Mouse (Mus musculus) intestine, embryonic 14.5 days (tissue): ENCODE measurements around the gene Serpinb9d. TPM values are rescaled to one million over a fixed set of nuclear protein-coding genes. Genes with fewer than 3 reads are reported as not detected.
"Not testable (repeated sequence)": the region's sequence is repeated elsewhere in the genome, so short reads cannot be mapped to it uniquely, and the experiment has no call there.

ENCODE experiments used
- ATAC-seq: fragments of 200-750 bp; cut with Nextera tagmentation; replicated peaks from 2 replicates; pipeline ENCODE4 v1.8.0; 2017; ENCODE audit warnings: low read depth, moderate number of reproducible peaks, moderate TSS enrichment, moderate library complexity; ENCODE audit not compliant: low FRiP score, low TSS enrichment
- DNase-seq: peaks from one replicate; pipeline ENCODE4 v3.0.0-alpha.2; 2018; ENCODE audit warnings: low spot score
- H3K27ac ChIP-seq: fragments of 300-500 bp; sonication (generic); 2 replicates; pipeline ENCODE4 v1.5.1; 2014; ENCODE audit warnings: low read depth, mild to moderate bottlenecking, control low read depth
- H3K27me3 ChIP-seq: fragments of 300-500 bp; sonication (generic); replicated peaks from 2 replicates; pipeline ENCODE4 v1.6.1; 2014; ENCODE audit warnings: low read length, control low read depth; ENCODE audit not compliant: control insufficient read depth, insufficient read depth
- H3K36me3 ChIP-seq: fragments of 300-500 bp; sonication (generic); 2 replicates; pipeline ENCODE4 v1.6.1; 2014; ENCODE audit warnings: low read length, control low read depth; ENCODE audit not compliant: control insufficient read depth, insufficient read depth
- H3K4me1 ChIP-seq: fragments of 300-500 bp; sonication (generic); replicated peaks from 2 replicates; pipeline ENCODE4 v1.6.1; 2014; ENCODE audit warnings: low read length, control low read depth, mixed read lengths; ENCODE audit not compliant: control insufficient read depth, insufficient read depth
- H3K4me2 ChIP-seq: fragments of 300-500 bp; sonication (generic); 2 replicates; pipeline ENCODE4 v1.6.1; 2014; ENCODE audit warnings: low read length
- H3K4me3 ChIP-seq: fragments of 300-500 bp; sonication (generic); 2 replicates; pipeline ENCODE4 v1.5.1; 2014; ENCODE audit warnings: low read depth, low read length, control low read depth, mixed read lengths
- H3K9ac ChIP-seq: fragments of 300-500 bp; sonication (generic); 2 replicates; pipeline ENCODE4 v1.6.1; 2014; ENCODE audit warnings: mild to moderate bottlenecking, low read length
- H3K9me3 ChIP-seq: fragments of 300-500 bp; sonication (generic); 2 replicates; pipeline ENCODE4 v1.6.1; 2016; ENCODE audit warnings: low read length, control low read depth; ENCODE audit not compliant: control insufficient read depth
- WGBS: fragments of 180-500 bp; shearing (Covaris S2); extraction: QIAGEN DNeasy Blood & Tissue Kit; methylation state at CpG from one replicate; pipeline ENCODE4 v1.1.7; 2014; 5-methylcytosine and 5-hydroxymethylcytosine counted together
- polyA plus RNA-seq: library from polyadenylated mRNA; unstranded; fragments of >200 nt; fragmentation: Nextera tagmentation; extraction: Ambion mirVana; gene quantifications from 2 replicates; pipeline ENCODE4 v1.2.1, GENCODE M21; 2014

Serpinb9d gene
- polyA plus RNA-seq: not detected in 2 replicates

DNA sequence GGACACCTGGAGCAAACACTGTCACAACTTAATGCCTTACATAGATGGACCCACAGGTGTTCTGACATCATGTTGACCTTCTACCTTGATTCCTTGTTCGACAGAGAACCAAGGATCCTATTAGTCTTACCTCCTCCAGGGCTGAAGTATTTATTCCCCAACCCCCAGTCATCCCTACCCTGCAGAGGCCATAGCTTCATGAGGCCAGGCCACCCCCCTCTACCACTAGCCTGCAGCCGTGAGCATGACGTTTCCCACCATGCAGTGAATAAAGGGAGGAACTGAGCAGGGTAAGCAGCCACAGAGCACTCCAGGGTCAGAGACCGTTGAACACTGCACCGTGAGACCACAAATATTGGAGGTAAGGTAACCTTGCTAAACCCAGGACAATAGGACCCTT is at the start of gene Serpinb9d:
TSS of gene Serpinb9d (plus strand) at position 301 of the 400 bp plus-strand sequence.
- ATAC-seq (no peak), DNase-seq (no peak)
- Histone ChIP-seq H3K4me3 (no peak within 1 kb of the TSS), H3K9ac (no peak within 1 kb of the TSS), H3K27me3 (no peaks in the 10 kb centered on the region), H3K27ac (no peak within 1 kb of the TSS), H3K9me3 (no peaks in the 10 kb centered on the region), H3K4me1 (no peaks in the 10 kb centered on the region), H3K36me3 (no peaks in the 10 kb centered on the region), H3K4me2 (no peak within 1 kb of the TSS)
- 84% methylated on average over 5 of the region's 5 CpGs for WGBS

DNA sequence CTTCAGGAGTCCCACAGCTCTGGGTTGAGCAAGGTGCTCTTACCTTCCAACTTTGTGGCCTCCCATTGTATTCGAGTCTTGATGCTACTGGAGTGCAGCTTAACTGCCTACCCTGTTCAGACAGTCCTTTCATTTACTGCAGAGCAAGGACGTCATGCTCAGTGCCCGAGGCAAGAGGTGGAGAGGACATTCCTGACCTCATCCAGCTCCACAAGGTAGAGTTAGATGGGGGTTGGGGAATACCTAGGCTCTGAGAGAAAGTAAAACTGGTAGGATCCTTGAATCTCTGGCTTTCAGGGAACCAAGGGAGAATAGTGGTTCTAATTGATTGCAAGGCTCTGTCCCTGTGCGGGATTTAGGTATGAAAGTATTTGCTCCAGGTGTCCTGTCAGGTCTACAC is 33.1 kb upstream of the Serpinb9d start, which contains the start of gene Serpinb9c:
TSS of gene Serpinb9c (minus strand) at position 101 of the 400 bp plus-strand sequence.
- Histone ChIP-seq H3K27ac (no peak within 1 kb of the TSS), H3K4me1 (no peaks in the 10 kb centered on the region), H3K4me3 (no peak within 1 kb of the TSS), H3K36me3 (no peaks in the 10 kb centered on the region), H3K9me3 (no peaks in the 10 kb centered on the region), H3K9ac (no peak within 1 kb of the TSS), H3K27me3 (no peaks in the 10 kb centered on the region), H3K4me2 (no peak within 1 kb of the TSS)
- ATAC-seq: no peak
- DNase-seq: no peak
- WGBS: 81% methylated on average over 4 of the region's 4 CpGs

DNA sequence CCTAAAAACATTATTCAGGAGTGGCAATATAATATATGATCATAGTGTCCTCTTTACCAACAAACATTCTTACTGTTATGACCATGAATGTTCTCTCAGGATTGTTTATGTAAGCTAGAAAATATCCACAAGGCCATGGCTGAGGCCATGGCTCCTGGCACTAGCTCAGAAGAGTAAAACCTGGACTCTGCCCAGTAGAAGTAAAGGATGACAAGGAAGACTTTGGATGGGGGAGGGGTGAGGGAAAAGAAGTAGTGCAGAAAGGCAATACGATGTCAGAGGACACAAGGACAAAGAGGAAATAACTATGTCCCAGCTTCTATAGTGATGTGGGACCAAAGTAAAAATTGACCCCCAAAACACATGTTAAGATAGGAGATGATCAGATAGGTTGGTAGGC is 2.3 kb upstream of the Serpinb9d start:
- not testable (repeated sequence) for ATAC-seq, H3K4me2 ChIP-seq, H3K4me1 ChIP-seq, H3K9ac ChIP-seq, H3K9me3 ChIP-seq, DNase-seq, H3K27me3 ChIP-seq, H3K4me3 ChIP-seq, H3K36me3 ChIP-seq, H3K27ac ChIP-seq
- WGBS: 89% methylated on average over 1 of the region's 1 CpGs

DNA sequence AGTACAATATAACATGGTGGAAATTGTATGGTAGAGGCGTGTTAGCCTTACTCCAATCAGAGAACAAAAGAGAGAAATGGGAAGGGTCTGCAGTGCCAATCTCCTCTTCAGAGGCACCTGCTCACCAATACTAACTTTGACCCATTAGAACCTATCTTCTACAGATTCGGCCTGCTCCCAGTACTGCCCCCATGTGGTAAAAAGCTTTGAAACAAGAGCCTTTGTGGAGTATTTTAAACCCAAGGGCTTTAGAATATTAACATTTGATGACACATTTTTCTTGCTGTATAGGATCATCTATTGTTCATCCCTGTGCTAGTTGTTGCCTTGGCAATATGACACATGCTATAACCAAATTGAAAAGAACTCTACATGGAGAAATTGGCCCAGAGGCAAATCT is 7.0 kb downstream of the Serpinb9d start:
- no peak overlapping the region for H3K27ac ChIP-seq
- no peaks in the 10 kb centered on the region for H3K4me1 ChIP-seq
- H3K9ac ChIP-seq: no peak overlapping the region
- H3K36me3 ChIP-seq: no peaks in the 10 kb centered on the region
- DNase-seq (no peak), ATAC-seq (no peak)
- WGBS: 70% methylated on average over 2 of the region's 2 CpGs
- no peak overlapping the region for H3K4me3 ChIP-seq
- H3K27me3 ChIP-seq: no peaks in the 10 kb centered on the region
- H3K9me3 ChIP-seq: no peaks in the 10 kb centered on the region
- no peak overlapping the region for H3K4me2 ChIP-seq

DNA sequence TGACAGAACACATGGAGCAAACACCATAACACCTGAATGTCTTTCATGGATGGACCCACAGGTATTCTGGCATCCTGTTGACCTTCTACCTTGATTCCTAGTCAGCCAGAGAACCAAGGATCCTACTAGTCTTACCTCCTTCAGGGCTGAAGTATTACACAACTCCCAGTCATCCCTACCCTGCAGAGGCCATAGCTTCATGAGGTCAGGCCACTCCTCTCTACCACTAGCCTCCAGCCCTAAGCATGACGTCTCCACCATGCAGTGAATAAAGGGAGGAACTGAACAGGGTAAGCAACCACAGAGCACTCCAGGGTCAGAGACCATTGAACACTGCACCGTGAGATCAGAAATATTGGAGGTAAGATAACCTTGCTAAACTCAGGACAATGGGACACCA is 56.6 kb downstream of the Serpinb9d start, which contains the start of gene Serpinb9e:
TSS of gene Serpinb9e (plus strand) at position 301 of the 400 bp plus-strand sequence.
- H3K27ac ChIP-seq, H3K36me3 ChIP-seq, H3K27me3 ChIP-seq, H3K4me1 ChIP-seq, H3K9ac ChIP-seq, H3K9me3 ChIP-seq, H3K4me2 ChIP-seq, ATAC-seq, H3K4me3 ChIP-seq, DNase-seq: not testable (repeated sequence)
- WGBS: 88% methylated on average over 2 of the region's 2 CpGs

Other genes starting within 250 kb of the Serpinb9d start
- 3.9 and 4.6 TPM in 2 replicates for gene Serpinb6b, start 227.8 kb upstream of the Serpinb9d start, polyA plus RNA-seq
- 10.8 and 12.5 TPM in 2 replicates for gene Serpinb9, start 189.7 kb upstream of the Serpinb9d start, polyA plus RNA-seq
- 0.12 and 0.17 TPM in 2 replicates for gene Serpinb9b, start 165.5 kb upstream of the Serpinb9d start, polyA plus RNA-seq
- 0.34 TPM in 1 of 2 replicates, not detected in the other for gene Serpinb1b, start 114.4 kb upstream of the Serpinb9d start, polyA plus RNA-seq
- gene Serpinb9c, start 33.2 kb upstream of the Serpinb9d start, polyA plus RNA-seq: not detected in 2 replicates
- gene Serpinb9e, start 56.7 kb downstream of the Serpinb9d start, polyA plus RNA-seq: not detected in 2 replicates
- gene Serpinb9f, start 131.1 kb downstream of the Serpinb9d start, polyA plus RNA-seq: not detected in 2 replicates
- gene Gm11397, start 202.8 kb downstream of the Serpinb9d start, polyA plus RNA-seq: not detected in 2 replicates